Mouse (Mus musculus) small intestine, adult 2 months (tissue): ENCODE results near the gene Cdh23.

Experiments
- CTCF ChIP-seq: fragments of 200-500 bp; IDR thresholded peaks from 2 replicates; pipeline ENCODE4 v1.5.1; 2012; ENCODE audit warnings: low read depth, mild to moderate bottlenecking, control low read depth, inconsistent platforms, low read length, moderate library complexity, mixed read lengths; ENCODE audit not compliant: insufficient replicate concordance, insufficient read length; ENCODE audit errors: extremely low read depth
- POLR2A ChIP-seq: fragments of 200-500 bp; IDR thresholded peaks from 2 replicates; pipeline ENCODE4 v1.6.1; 2012; ENCODE audit warnings: low read depth, mild to moderate bottlenecking, control low read depth, inconsistent platforms, low read length, moderate library complexity

GRCm38 (mm10) chr10:60612893-60613292 is 83.4 kb downstream of the Cdh23 start:
- TF ChIP-seq POLR2A (no peak), CTCF (peak; percentile 64; the same call in 1 of the 2 replicates)
